Comparison of ENCODE assay signal across 11 mouse cellular contexts in the genomic region with DNA sequence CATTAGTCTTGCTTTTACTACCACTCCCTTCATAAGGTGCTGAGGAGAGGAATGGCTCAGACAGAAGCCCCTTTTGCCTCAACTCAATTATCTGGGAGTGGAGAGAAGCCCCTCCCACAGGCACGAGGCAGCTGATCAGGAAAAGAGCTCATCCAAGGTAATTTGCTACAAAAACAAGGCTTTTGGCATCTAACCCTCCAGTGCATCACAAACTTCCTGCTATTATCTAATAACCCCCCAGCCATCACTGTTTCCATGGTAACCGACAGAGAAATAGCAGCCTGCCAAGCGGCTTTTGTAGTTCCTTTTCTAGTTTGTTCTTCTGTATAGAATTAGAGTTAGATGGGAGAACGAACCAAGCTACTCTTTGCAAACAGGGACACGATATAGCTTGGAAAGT. TPM values are rescaled to one million over a fixed set of nuclear protein-coding genes. Genes with fewer than 3 reads are reported as not detected.
A peak's percentile ranks its signal among the peaks of the same experiment; 100 is the strongest.
DNase-seq lines count a peak whose midpoint lies in the region; ATAC-seq and TF ChIP-seq lines count a peak whose summit lies in the region.
"Had no signal": no experiment of that assay in that cellular context is flagged by ENCODE, and none has a peak within 500 bp of the region (broad histone marks: within the 10 kb centered on the region; RNA-seq: fewer than 3 reads in every experiment).

No protein-coding gene starts in this region.

- no peak overlapping the region for H3K27ac ChIP-seq in hindbrain, postnatal 0 days
- no peak overlapping the region for H3K27ac ChIP-seq in hindbrain, embryonic 13.5 days
- H3K27ac ChIP-seq in forebrain, embryonic 12.5 days: peak overlapping the region; percentile 60
- peak overlapping the region; percentile 38; the same call in 1 of the 2 replicates for H3K27ac ChIP-seq in kidney, embryonic 15.5 days
- H3K27ac ChIP-seq: macrophage had no signal

- no peak overlapping the region for H3K4me2 ChIP-seq in hindbrain, postnatal 0 days (ENCODE audit: low read depth, low read length)
- H3K4me2 ChIP-seq in hindbrain, embryonic 13.5 days: no peak overlapping the region
- no peak overlapping the region for H3K4me2 ChIP-seq in forebrain, embryonic 12.5 days
- no peak overlapping the region for H3K4me2 ChIP-seq in kidney, embryonic 15.5 days

- H3K27me3 ChIP-seq in hindbrain, postnatal 0 days (ENCODE audit: insufficient read depth, low read length): no peaks in the 10 kb centered on the region
- H3K27me3 ChIP-seq in hindbrain, embryonic 13.5 days: no peaks in the 10 kb centered on the region
- H3K27me3 ChIP-seq in forebrain, embryonic 12.5 days: no peaks in the 10 kb centered on the region
- no peaks in the 10 kb centered on the region for H3K27me3 ChIP-seq in kidney, embryonic 15.5 days

- no peak overlapping the region for H3K4me3 ChIP-seq in hindbrain, postnatal 0 days (ENCODE audit: low read length)
- H3K4me3 ChIP-seq in hindbrain, embryonic 13.5 days: no peak overlapping the region
- H3K4me3 ChIP-seq in forebrain, embryonic 12.5 days (replicated peaks): no peak overlapping the region
- no peak overlapping the region for H3K4me3 ChIP-seq in kidney, embryonic 15.5 days (replicated peaks)

- DNase-seq in hindbrain, postnatal 0 days (ENCODE audit: low spot score): peak; percentile 69
- DNase-seq in MN1 (ENCODE audit: low spot score): peak; percentile 61
- DNase-seq in thymus, adult 18-20 months: no peak
- DNase-seq: cerebellum, postnatal 36 days had no signal

- H3K9ac ChIP-seq in hindbrain, postnatal 0 days (replicated peaks; ENCODE audit: low read length): no peak overlapping the region
- H3K9ac ChIP-seq in hindbrain, embryonic 13.5 days: no peak overlapping the region
- no peak overlapping the region for H3K9ac ChIP-seq in forebrain, embryonic 12.5 days
- H3K9ac ChIP-seq in kidney, embryonic 15.5 days: no peak overlapping the region

- peak; percentile 61 for ATAC-seq in hindbrain, postnatal 0 days
- no peak for ATAC-seq in hindbrain, embryonic 13.5 days (ENCODE audit: low FRiP score)
- peak; percentile 63 for ATAC-seq in forebrain, embryonic 12.5 days (ENCODE audit: low FRiP score)
- ATAC-seq in kidney, embryonic 15.5 days (replicated peaks; ENCODE audit: low FRiP score): no peak
- no peak for ATAC-seq in megakaryocyte, adult 5-6 weeks (ENCODE audit: poor library complexity, severe bottlenecking)
- no peak for ATAC-seq in granulocyte monocyte progenitor cell, adult 5-6 weeks (replicated peaks; ENCODE audit: poor library complexity, severe bottlenecking)

- H3K9me3 ChIP-seq in hindbrain, postnatal 0 days (ENCODE audit: low read length): no peaks in the 10 kb centered on the region
- H3K9me3 ChIP-seq in hindbrain, embryonic 13.5 days: no peaks in the 10 kb centered on the region
- H3K9me3 ChIP-seq in forebrain, embryonic 12.5 days: no peaks in the 10 kb centered on the region
- H3K9me3 ChIP-seq in kidney, embryonic 15.5 days (replicated peaks): no peaks in the 10 kb centered on the region

- 23% methylated on average over 5 of the region's 5 CpGs for WGBS in hindbrain, postnatal 0 days
- WGBS in hindbrain, embryonic 13.5 days: 25% methylated on average over 5 of the region's 5 CpGs
- WGBS in forebrain, embryonic 12.5 days: 28% methylated on average over 5 of the region's 5 CpGs
- 58% methylated on average over 5 of the region's 5 CpGs for WGBS in kidney, embryonic 15.5 days

- peaks cover 64% of the 10 kb centered on the region for H3K36me3 ChIP-seq in hindbrain, postnatal 0 days (ENCODE audit: insufficient read depth, low read length)
- H3K36me3 ChIP-seq in hindbrain, embryonic 13.5 days: peaks cover 92% of the 10 kb centered on the region
- peaks cover 81% of the 10 kb centered on the region for H3K36me3 ChIP-seq in forebrain, embryonic 12.5 days (replicated peaks)
- peaks cover 97% of the 10 kb centered on the region for H3K36me3 ChIP-seq in kidney, embryonic 15.5 days

- no peak for TF ChIP-seq CTCF in hindbrain, postnatal 0 days (IDR thresholded peaks at IDR 0.05; ENCODE audit: low read depth)

- H3K4me1 ChIP-seq in hindbrain, postnatal 0 days (ENCODE audit: insufficient read depth, low read length): 0 out of 2 replicates have a peak, but pooled peaks cover 5% of the 10 kb centered on the region
- H3K4me1 ChIP-seq in hindbrain, embryonic 13.5 days (replicated peaks): peaks cover 19% of the 10 kb centered on the region
- H3K4me1 ChIP-seq in forebrain, embryonic 12.5 days: peaks cover 14% of the 10 kb centered on the region
- H3K4me1 ChIP-seq in kidney, embryonic 15.5 days: 0 out of 2 replicates have a peak, but pooled peaks cover 3% of the 10 kb centered on the region

RNA-seq across cellular contexts. Expression of a gene that starts 3.9 kb away (rescaled TPM):
- total RNA-seq in hindbrain, postnatal 0 days (2014; rRNA removed): 0.58 TPM in 1 of 2 replicates, not detected in the other
- not detected in 2 replicates for polyA plus RNA-seq in hindbrain, postnatal 0 days (2015; fragmentation: Nextera tagmentation; extraction: Ambion mirVana)
- not detected in 2 replicates for polyA plus RNA-seq in hindbrain, embryonic 13.5 days (2015; fragmentation: Nextera tagmentation; extraction: Ambion mirVana)
- not detected in 2 replicates for polyA plus RNA-seq in forebrain, embryonic 12.5 days (2016; fragmentation: Nextera tagmentation; extraction: Ambion mirVana)
- polyA plus RNA-seq in kidney, embryonic 15.5 days (2015; fragmentation: Nextera tagmentation; extraction: Ambion mirVana): not detected in 2 replicates
- total RNA-seq in megakaryocyte, adult 5-6 weeks (2015): not detected in 2 replicates
- total RNA-seq in megakaryocyte, adult 5-6 weeks (2017): not detected in 2 replicates
- not detected in 2 replicates for total RNA-seq in granulocyte monocyte progenitor cell, adult 5-6 weeks (2014; fragmentation: Nextera tagmentation)
- total RNA-seq in granulocyte monocyte progenitor cell, adult 5-6 weeks (2017): not detected in 2 replicates
- total RNA-seq: ES-E14 had no signal
- polyA plus RNA-seq: macrophage had no signal

RNA-seq across cellular contexts. Expression of a gene that starts 18.3 kb away (rescaled TPM):
- 21.6 and 61.1 TPM in 2 replicates for total RNA-seq in hindbrain, postnatal 0 days (2014; rRNA removed)
- 48.9 and 51.7 TPM in 2 replicates for polyA plus RNA-seq in hindbrain, postnatal 0 days (2015; fragmentation: Nextera tagmentation; extraction: Ambion mirVana)
- polyA plus RNA-seq in hindbrain, embryonic 13.5 days (2015; fragmentation: Nextera tagmentation; extraction: Ambion mirVana): 46.3 and 48.5 TPM in 2 replicates
- polyA plus RNA-seq in forebrain, embryonic 12.5 days (2016; fragmentation: Nextera tagmentation; extraction: Ambion mirVana): 52.3 and 55.9 TPM in 2 replicates
- polyA plus RNA-seq in kidney, embryonic 15.5 days (2015; fragmentation: Nextera tagmentation; extraction: Ambion mirVana): 59.3 and 69.5 TPM in 2 replicates
- total RNA-seq in megakaryocyte, adult 5-6 weeks (2015): 64.3 and 71.6 TPM in 2 replicates
- 26.0 and 27.2 TPM in 2 replicates for total RNA-seq in megakaryocyte, adult 5-6 weeks (2017)
- 52.5 and 87.5 TPM in 2 replicates for total RNA-seq in granulocyte monocyte progenitor cell, adult 5-6 weeks (2014; fragmentation: Nextera tagmentation)
- 34.0 and 38.0 TPM in 2 replicates for total RNA-seq in granulocyte monocyte progenitor cell, adult 5-6 weeks (2017)

RNA-seq across cellular contexts. Expression of a gene that starts 35.3 kb away (rescaled TPM):
- total RNA-seq in hindbrain, postnatal 0 days (2014; rRNA removed): 38.5 and 51.4 TPM in 2 replicates
- 16.4 and 17.4 TPM in 2 replicates for polyA plus RNA-seq in hindbrain, postnatal 0 days (2015; fragmentation: Nextera tagmentation; extraction: Ambion mirVana)
- polyA plus RNA-seq in hindbrain, embryonic 13.5 days (2015; fragmentation: Nextera tagmentation; extraction: Ambion mirVana): 5.3 and 6.4 TPM in 2 replicates
- polyA plus RNA-seq in forebrain, embryonic 12.5 days (2016; fragmentation: Nextera tagmentation; extraction: Ambion mirVana): 22.1 and 25.3 TPM in 2 replicates
- 9.2 and 11.1 TPM in 2 replicates for polyA plus RNA-seq in kidney, embryonic 15.5 days (2015; fragmentation: Nextera tagmentation; extraction: Ambion mirVana)
- total RNA-seq in megakaryocyte, adult 5-6 weeks (2015): 0.11 TPM in 1 of 2 replicates, not detected in the other
- 0.51 TPM in 1 of 2 replicates, not detected in the other for total RNA-seq in megakaryocyte, adult 5-6 weeks (2017)
- not detected in 2 replicates for total RNA-seq in granulocyte monocyte progenitor cell, adult 5-6 weeks (2014; fragmentation: Nextera tagmentation)
- total RNA-seq in granulocyte monocyte progenitor cell, adult 5-6 weeks (2017): not detected in 2 replicates
- polyA plus RNA-seq: macrophage had no signal

Comparison
In these comparisons a context has a peak if more than half of its experiments do, and no peak if none do; other contexts are left out.
1. ATAC-seq: peak in hindbrain, postnatal 0 days (single experiment) and forebrain, embryonic 12.5 days (single experiment); none in hindbrain, embryonic 13.5 days (single experiment), kidney, embryonic 15.5 days (single experiment), megakaryocyte, adult 5-6 weeks (single experiment) and granulocyte monocyte progenitor cell, adult 5-6 weeks (single experiment).
2. DNase-seq: peak in hindbrain, postnatal 0 days (single experiment) and MN1 (single experiment); none in thymus, adult 18-20 months (0 of 2).
3. H3K27ac ChIP-seq: peak in forebrain, embryonic 12.5 days (single experiment) and kidney, embryonic 15.5 days (single experiment); none in hindbrain, postnatal 0 days (single experiment) and hindbrain, embryonic 13.5 days (single experiment).